31 mouse cellular contexts compared by ENCODE assay signal in the genomic region with DNA sequence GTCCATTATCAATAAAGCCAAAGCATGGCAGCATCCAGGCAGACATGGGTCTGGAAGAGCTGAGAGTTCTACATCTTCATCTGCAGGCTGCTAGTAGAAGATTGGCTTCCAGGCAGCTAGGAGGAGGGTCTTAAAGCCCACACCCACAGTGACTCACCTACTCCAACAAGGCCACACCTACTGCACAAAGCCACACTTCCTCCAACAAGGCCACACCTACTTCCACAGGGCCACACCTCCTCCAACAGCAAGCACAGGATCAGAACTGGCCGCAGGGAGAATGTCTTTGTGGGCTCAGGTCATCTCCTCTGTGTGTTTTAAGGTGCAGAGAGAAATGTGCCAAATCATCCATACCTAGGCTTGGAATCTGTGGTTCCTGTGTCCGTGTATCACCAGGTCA.
DNase-seq lines count a peak whose midpoint lies in the region; ATAC-seq and TF ChIP-seq lines count a peak whose summit lies in the region.
"Had no signal": no experiment of that assay in that cellular context is flagged by ENCODE, and none has a peak within 500 bp of the region (broad histone marks: within the 10 kb centered on the region; RNA-seq: fewer than 3 reads in every experiment).

No protein-coding gene starts in this region.

- H3K4me1 ChIP-seq in hindbrain, embryonic 13.5 days (replicated peaks), result peaks cover 29% of the 10 kb centered on the region
- no peaks in the 10 kb centered on the region for H3K4me1 ChIP-seq in hindbrain, embryonic 11.5 days (replicated peaks; ENCODE audit: control insufficient read depth, insufficient read depth, low read length)
- peaks cover 17% of the 10 kb centered on the region for H3K4me1 ChIP-seq in midbrain, embryonic 15.5 days
- H3K4me1 ChIP-seq in midbrain, postnatal 0 days (ENCODE audit: insufficient read depth, low read length), result no peaks in the 10 kb centered on the region; the same call in 1 of the 2 replicates
- H3K4me1 ChIP-seq in intestine, embryonic 16.5 days (ENCODE audit: control insufficient read depth, insufficient read depth, low read length), result peaks cover 10% of the 10 kb centered on the region; the same call in 1 of the 2 replicates
- H3K4me1 ChIP-seq in liver, embryonic 11.5 days (replicated peaks; ENCODE audit: control insufficient read depth, insufficient read depth, low read length), result no peaks in the 10 kb centered on the region
- H3K4me1 ChIP-seq: kidney, embryonic 15.5 days; liver, embryonic 13.5 days; neural tube, embryonic 12.5 days had no signal

- no peak for TF ChIP-seq CTCF in midbrain, postnatal 0 days (IDR thresholded peaks at IDR 0.05)

- no peak for ATAC-seq in hindbrain, embryonic 13.5 days (ENCODE audit: low FRiP score)
- no peak for ATAC-seq in hindbrain, embryonic 11.5 days (ENCODE audit: low FRiP score)
- ATAC-seq in midbrain, embryonic 15.5 days (replicated peaks), result no peak
- ATAC-seq in midbrain, postnatal 0 days (ENCODE audit: low FRiP score), result no peak
- peak; percentile 60 for ATAC-seq in intestine, embryonic 16.5 days
- ATAC-seq in liver, embryonic 11.5 days (replicated peaks; ENCODE audit: low FRiP score), result no peak
- ATAC-seq: forebrain, postnatal 0 days had no signal

- WGBS in hindbrain, embryonic 13.5 days, result 72% methylated on average over 2 of the region's 2 CpGs
- 52% methylated on average over 2 of the region's 2 CpGs for WGBS in hindbrain, embryonic 11.5 days
- WGBS in midbrain, embryonic 15.5 days, result 49% methylated on average over 2 of the region's 2 CpGs
- WGBS in midbrain, postnatal 0 days, result 59% methylated on average over 2 of the region's 2 CpGs
- 45% methylated on average over 2 of the region's 2 CpGs for WGBS in intestine, embryonic 16.5 days
- 32% methylated on average over 2 of the region's 2 CpGs for WGBS in liver, embryonic 11.5 days

- H3K4me2 ChIP-seq in hindbrain, embryonic 13.5 days, result no peak overlapping the region
- no peak overlapping the region for H3K4me2 ChIP-seq in hindbrain, embryonic 11.5 days (replicated peaks; ENCODE audit: low read depth, low read length)
- no peak overlapping the region for H3K4me2 ChIP-seq in midbrain, embryonic 15.5 days
- H3K4me2 ChIP-seq in midbrain, postnatal 0 days (ENCODE audit: low read depth, low read length, poor library complexity, severe bottlenecking), result no peak overlapping the region
- H3K4me2 ChIP-seq in intestine, embryonic 16.5 days (ENCODE audit: low read depth, low read length), result no peak overlapping the region
- H3K4me2 ChIP-seq in liver, embryonic 11.5 days, result no peak overlapping the region
- H3K4me2 ChIP-seq: heart, embryonic 12.5 days; hindbrain, embryonic 15.5 days; kidney, embryonic 15.5 days; limb, embryonic 13.5 days; liver, embryonic 13.5 days; neural tube, embryonic 12.5 days had no signal

- peak overlapping the region; percentile 62; the same call in 1 of the 2 replicates for H3K27ac ChIP-seq in hindbrain, embryonic 13.5 days
- no peak overlapping the region for H3K27ac ChIP-seq in hindbrain, embryonic 11.5 days (ENCODE audit: low read depth, low read length)
- 0 out of 2 replicates have a peak overlapping the region, but pooled peaks have one; percentile 25 for H3K27ac ChIP-seq in midbrain, embryonic 15.5 days
- H3K27ac ChIP-seq in midbrain, postnatal 0 days (ENCODE audit: low read depth, low read length), result no peak overlapping the region
- H3K27ac ChIP-seq in intestine, embryonic 16.5 days (ENCODE audit: low read length), result no peak overlapping the region
- H3K27ac ChIP-seq in liver, embryonic 11.5 days (ENCODE audit: low read depth, low read length), result no peak overlapping the region
- H3K27ac ChIP-seq: forebrain, embryonic 10.5 days; hindbrain, embryonic 15.5 days; kidney, embryonic 15.5 days; limb, embryonic 13.5 days; liver, embryonic 13.5 days; neural tube, embryonic 12.5 days had no signal

- no peaks in the 10 kb centered on the region for H3K9me3 ChIP-seq in hindbrain, embryonic 13.5 days
- H3K9me3 ChIP-seq in hindbrain, embryonic 11.5 days (ENCODE audit: control insufficient read depth, low read length), result no peaks in the 10 kb centered on the region
- no peaks in the 10 kb centered on the region for H3K9me3 ChIP-seq in midbrain, embryonic 15.5 days
- H3K9me3 ChIP-seq in midbrain, postnatal 0 days (ENCODE audit: low read length), result no peaks in the 10 kb centered on the region
- H3K9me3 ChIP-seq in intestine, embryonic 16.5 days (ENCODE audit: control insufficient read depth, low read length), result no peaks in the 10 kb centered on the region
- no peaks in the 10 kb centered on the region for H3K9me3 ChIP-seq in liver, embryonic 11.5 days (ENCODE audit: control insufficient read depth, low read length)
- H3K9me3 ChIP-seq: forebrain, embryonic 10.5 days; heart, embryonic 12.5 days; hindbrain, embryonic 15.5 days; kidney, embryonic 15.5 days; limb, embryonic 13.5 days; liver, embryonic 13.5 days; neural tube, embryonic 12.5 days had no signal

- no peak overlapping the region for H3K9ac ChIP-seq in hindbrain, embryonic 13.5 days
- H3K9ac ChIP-seq in hindbrain, embryonic 11.5 days (ENCODE audit: low read depth, low read length), result no peak overlapping the region
- H3K9ac ChIP-seq in midbrain, embryonic 15.5 days, result no peak overlapping the region
- no peak overlapping the region for H3K9ac ChIP-seq in midbrain, postnatal 0 days (replicated peaks; ENCODE audit: low read length, poor library complexity, severe bottlenecking)
- H3K9ac ChIP-seq in intestine, embryonic 16.5 days (ENCODE audit: low read depth, low read length), result no peak overlapping the region
- no peak overlapping the region for H3K9ac ChIP-seq in liver, embryonic 11.5 days (ENCODE audit: low read depth, low read length)
- H3K9ac ChIP-seq: forebrain, postnatal 0 days; heart, embryonic 12.5 days; hindbrain, embryonic 15.5 days; kidney, embryonic 15.5 days; limb, embryonic 13.5 days; liver, embryonic 13.5 days; neural tube, embryonic 12.5 days had no signal

- H3K4me3 ChIP-seq in hindbrain, embryonic 13.5 days, result no peak overlapping the region
- no peak overlapping the region for H3K4me3 ChIP-seq in hindbrain, embryonic 11.5 days (ENCODE audit: low read depth, low read length)
- H3K4me3 ChIP-seq in midbrain, embryonic 15.5 days, result no peak overlapping the region
- H3K4me3 ChIP-seq in midbrain, postnatal 0 days (ENCODE audit: low read depth, low read length), result no peak overlapping the region
- no peak overlapping the region for H3K4me3 ChIP-seq in intestine, embryonic 16.5 days (ENCODE audit: low read length)
- H3K4me3 ChIP-seq in liver, embryonic 11.5 days (ENCODE audit: low read depth, low read length), result no peak overlapping the region
- H3K4me3 ChIP-seq: forebrain, embryonic 10.5 days; heart, embryonic 12.5 days; hindbrain, embryonic 15.5 days; kidney, embryonic 15.5 days; limb, embryonic 13.5 days; liver, embryonic 13.5 days; neural tube, embryonic 12.5 days had no signal

- no peaks in the 10 kb centered on the region for H3K27me3 ChIP-seq in hindbrain, embryonic 13.5 days
- H3K27me3 ChIP-seq in hindbrain, embryonic 11.5 days (ENCODE audit: control insufficient read depth, insufficient read depth, low read length), result no peaks in the 10 kb centered on the region
- H3K27me3 ChIP-seq in midbrain, embryonic 15.5 days (replicated peaks), result no peaks in the 10 kb centered on the region
- no peaks in the 10 kb centered on the region for H3K27me3 ChIP-seq in midbrain, postnatal 0 days (ENCODE audit: insufficient read depth, low read length)
- no peaks in the 10 kb centered on the region for H3K27me3 ChIP-seq in intestine, embryonic 16.5 days (replicated peaks; ENCODE audit: control insufficient read depth, insufficient read depth, low read length)
- no peaks in the 10 kb centered on the region for H3K27me3 ChIP-seq in liver, embryonic 11.5 days (replicated peaks; ENCODE audit: control insufficient read depth, insufficient read depth, low read length)
- H3K27me3 ChIP-seq: CH12.LX; hindbrain, embryonic 15.5 days; kidney, embryonic 15.5 days; limb, embryonic 13.5 days; liver, embryonic 13.5 days; neural tube, embryonic 12.5 days had no signal

- H3K36me3 ChIP-seq in hindbrain, embryonic 13.5 days, result no peaks in the 10 kb centered on the region
- H3K36me3 ChIP-seq in hindbrain, embryonic 11.5 days (ENCODE audit: control insufficient read depth, insufficient read depth, low read length), result no peaks in the 10 kb centered on the region
- H3K36me3 ChIP-seq in midbrain, embryonic 15.5 days (replicated peaks), result no peaks in the 10 kb centered on the region
- H3K36me3 ChIP-seq in midbrain, postnatal 0 days (ENCODE audit: insufficient read depth, low read length), result no peaks in the 10 kb centered on the region
- no peaks in the 10 kb centered on the region for H3K36me3 ChIP-seq in intestine, embryonic 16.5 days (ENCODE audit: control insufficient read depth, insufficient read depth, low read length)
- no peaks in the 10 kb centered on the region for H3K36me3 ChIP-seq in liver, embryonic 11.5 days (ENCODE audit: control insufficient read depth, insufficient read depth, low read length)
- H3K36me3 ChIP-seq: forebrain, embryonic 10.5 days; heart, embryonic 12.5 days; hindbrain, embryonic 15.5 days; kidney, embryonic 15.5 days; limb, embryonic 13.5 days; liver, embryonic 13.5 days; neural tube, embryonic 12.5 days had no signal

- no peak for DNase-seq in hindbrain, embryonic 11.5 days (ENCODE audit: low spot score)
- DNase-seq in midbrain, postnatal 0 days (ENCODE audit: low spot score), result no peak
- no peak for DNase-seq in ovary, postnatal 36 days (ENCODE audit: low spot score)
- DNase-seq in liver, embryonic 11.5 days (ENCODE audit: low spot score), result no peak
- DNase-seq: adrenal gland, adult 2 months; B cell, adult 2 months; cerebellum, adult 11-12 months; cerebellum, postnatal 10 days; forebrain, postnatal 0 days; gastrocnemius, postnatal 25 days; heart, adult 18-20 months; heart, postnatal 10 days; kidney, adult 11 months; kidney, postnatal 36 days; layer of hippocampus, adult 9-11 months; liver, embryonic 13.5 days; lung, adult 2 months; lung, postnatal 36 days; right cerebral cortex, postnatal 4 days; thymus, adult 18-20 months; thymus, postnatal 36 days had no signal

Comparison
In these comparisons a context has a peak if more than half of its experiments do, and no peak if none do; other contexts are left out.
1. H3K27ac ChIP-seq: peak in hindbrain, embryonic 13.5 days (single experiment) and midbrain, embryonic 15.5 days (single experiment); none in hindbrain, embryonic 11.5 days (single experiment), midbrain, postnatal 0 days (single experiment), intestine, embryonic 16.5 days (single experiment) and liver, embryonic 11.5 days (single experiment).